Mouse (Mus musculus) neural tube, embryonic 13.5 days (tissue): ENCODE results near the gene Max. TPM values are rescaled to one million over a fixed set of nuclear protein-coding genes. Genes with fewer than 3 reads are reported as not detected.

Experiments
- ATAC-seq: fragments of 200-750 bp; cut with Nextera tagmentation; 2 replicates; pipeline ENCODE4 v1.8.0; 2017; ENCODE audit warnings: low read depth, mild to moderate bottlenecking, moderate TSS enrichment, moderate library complexity
- H3K27ac ChIP-seq: fragments of 300-500 bp; sonication (generic); replicated peaks from 2 replicates; pipeline ENCODE4 v1.5.1; 2015; ENCODE audit warnings: moderate library complexity, mild to moderate bottlenecking, inconsistent platforms
- H3K27me3 ChIP-seq: fragments of 300-500 bp; sonication (generic); 2 replicates; pipeline ENCODE4 v1.6.1; 2015; ENCODE audit warnings: mild to moderate bottlenecking, inconsistent platforms
- H3K36me3 ChIP-seq: fragments of 300-500 bp; sonication (generic); 2 replicates; pipeline ENCODE4 v1.6.1; 2015; ENCODE audit warnings: mild to moderate bottlenecking, inconsistent platforms
- H3K4me1 ChIP-seq: fragments of 300-500 bp; sonication (generic); replicated peaks from 2 replicates; pipeline ENCODE4 v1.6.1; 2015; ENCODE audit warnings: inconsistent platforms
- H3K4me2 ChIP-seq: fragments of 300-500 bp; sonication (generic); 2 replicates; pipeline ENCODE4 v1.6.1; 2015; ENCODE audit warnings: inconsistent platforms, mild to moderate bottlenecking, moderate library complexity
- H3K4me3 ChIP-seq: fragments of 300-500 bp; sonication (generic); 2 replicates; pipeline ENCODE4 v1.5.1; 2015; ENCODE audit warnings: mild to moderate bottlenecking, inconsistent platforms
- H3K9ac ChIP-seq: fragments of 300-500 bp; sonication (generic); 2 replicates; pipeline ENCODE4 v1.6.1; 2015; ENCODE audit warnings: moderate library complexity, mild to moderate bottlenecking, inconsistent platforms
- H3K9me3 ChIP-seq: fragments of 300-500 bp; sonication (generic); 2 replicates; pipeline ENCODE4 v1.6.1; 2016; ENCODE audit warnings: inconsistent platforms
- WGBS: fragments of 180-500 bp; shearing (Covaris S2); methylation state at CpG from one replicate; pipeline ENCODE4 v1.1.7; 2015; 5-methylcytosine and 5-hydroxymethylcytosine counted together
- polyA plus RNA-seq: library from polyadenylated mRNA; unstranded; fragments of >200 nt; fragmentation: Nextera tagmentation; extraction: Ambion mirVana; gene quantifications from 2 replicates; pipeline ENCODE4 v1.2.1, GENCODE M21; 2015

Gene Max
- polyA plus RNA-seq, 1 experiment from 2014 or later: 17.8 TPM

- 39% methylated on average over 16 of the region's 16 CpGs for WGBS
These were observed 20.9 kb upstream of the Max start for GRCm38 (mm10) chr12:76982818-76983471.

GRCm38 (mm10) chr12:76979530-76979929, 17.5 kb upstream of the Max start:
- ATAC-seq: no peak
- Histone ChIP-seq H3K27me3 (no peaks in the 10 kb centered on the region), H3K9me3 (no peaks in the 10 kb centered on the region), H3K4me2 (no peak overlapping the region), H3K36me3 (no peaks in the 10 kb centered on the region), H3K4me3 (no peak overlapping the region), H3K4me1 (peaks cover 12% of the 10 kb centered on the region), H3K9ac (no peak overlapping the region), H3K27ac (no peak overlapping the region)
- 62% methylated on average over 3 of the region's 3 CpGs for WGBS

More at GRCm38 (mm10) chr12:76982818-76983471, 20.9 kb upstream of the Max start:
- H3K27me3 ChIP-seq: no peaks in the 10 kb centered on the region
- no peak overlapping the region for H3K4me3 ChIP-seq
- H3K27ac ChIP-seq: no peak overlapping the region; the same call in 1 of the 2 replicates
- H3K4me2 ChIP-seq: peak overlapping the region; percentile 5; the same call in 1 of the 2 replicates
- no peaks in the 10 kb centered on the region for H3K36me3 ChIP-seq
- H3K4me1 ChIP-seq: peaks cover 12% of the 10 kb centered on the region
- peak; percentile 36; the same call in 1 of the 2 replicates for ATAC-seq
- no peak overlapping the region for H3K9ac ChIP-seq
- no peaks in the 10 kb centered on the region for H3K9me3 ChIP-seq

- Histone ChIP-seq H3K9me3 (no peaks in the 10 kb centered on the region), H3K36me3 (no peaks in the 10 kb centered on the region), H3K9ac (no peak overlapping the region), H3K4me1 (no peaks in the 10 kb centered on the region), H3K27me3 (no peaks in the 10 kb centered on the region), H3K27ac (no peak overlapping the region), H3K4me2 (no peak overlapping the region), H3K4me3 (no peak overlapping the region)
- 85% methylated on average over 10 of the region's 10 CpGs for WGBS
- no peak for ATAC-seq
These were observed 10.7 kb upstream of the Max start for GRCm38 (mm10) chr12:76972669-76973068.

GRCm38 (mm10) chr12:76972241-76972640, 10.2 kb upstream of the Max start:
- H3K36me3 ChIP-seq: no peaks in the 10 kb centered on the region
- 95% methylated on average over 11 of the region's 11 CpGs for WGBS
- H3K4me1 ChIP-seq: no peaks in the 10 kb centered on the region
- no peak for ATAC-seq
- no peak overlapping the region for H3K27ac ChIP-seq
- H3K4me3 ChIP-seq: no peak overlapping the region
- H3K9me3 ChIP-seq: no peaks in the 10 kb centered on the region
- H3K27me3 ChIP-seq: no peaks in the 10 kb centered on the region
- no peak overlapping the region for H3K4me2 ChIP-seq
- no peak overlapping the region for H3K9ac ChIP-seq

GRCm38 (mm10) chr12:76971642-76972221, 9.7 kb upstream of the Max start:
- Histone ChIP-seq H3K4me2 (no peak overlapping the region), H3K4me3 (no peak overlapping the region), H3K9me3 (no peaks in the 10 kb centered on the region), H3K27ac (no peak overlapping the region), H3K9ac (no peak overlapping the region), H3K27me3 (no peaks in the 10 kb centered on the region), H3K36me3 (no peaks in the 10 kb centered on the region), H3K4me1 (no peaks in the 10 kb centered on the region)
- 90% methylated on average over 7 of the region's 7 CpGs for WGBS
- ATAC-seq: no peak

GRCm38 (mm10) chr12:76965876-76966275, 3.9 kb upstream of the Max start:
- Histone ChIP-seq H3K27me3 (no peaks in the 10 kb centered on the region), H3K9ac (no peak overlapping the region), H3K4me2 (no peak overlapping the region), H3K9me3 (no peaks in the 10 kb centered on the region), H3K27ac (no peak overlapping the region), H3K36me3 (no peaks in the 10 kb centered on the region), H3K4me3 (no peak overlapping the region), H3K4me1 (peaks cover 15% of the 10 kb centered on the region)
- ATAC-seq: no peak
- WGBS: 0% methylated on average over 3 of the region's 4 CpGs

- no peak for ATAC-seq
- Histone ChIP-seq H3K36me3 (0 out of 2 replicates have a peak, but pooled peaks cover 2% of the 10 kb centered on the region), H3K4me1 (peaks cover 23% of the 10 kb centered on the region), H3K27ac (no peak overlapping the region), H3K4me2 (no peak overlapping the region), H3K9me3 (no peaks in the 10 kb centered on the region), H3K4me3 (no peak overlapping the region), H3K9ac (no peak overlapping the region), H3K27me3 (no peaks in the 10 kb centered on the region)
- WGBS: 17% methylated on average over 5 of the region's 5 CpGs
These were observed 3.1 kb upstream of the Max start for GRCm38 (mm10) chr12:76965089-76965488.

- Histone ChIP-seq H3K4me1 (peaks cover 32% of the 10 kb centered on the region), H3K27ac (peak overlapping the region; percentile 79), H3K9ac (peak overlapping the region; percentile 93), H3K36me3 (peaks cover 27% of the 10 kb centered on the region), H3K9me3 (no peaks in the 10 kb centered on the region), H3K4me3 (peak overlapping the region; percentile 97), H3K4me2 (peak overlapping the region; percentile 91), H3K27me3 (no peaks in the 10 kb centered on the region)
- ATAC-seq: peak; percentile 41
- 9% methylated on average over 30 of the region's 45 CpGs for WGBS
These were observed 709 bp downstream of the Max start for GRCm38 (mm10) chr12:76961052-76961931.

- no peak overlapping the region for H3K27ac ChIP-seq
- no peak overlapping the region for H3K4me2 ChIP-seq
- peaks cover 54% of the 10 kb centered on the region for H3K36me3 ChIP-seq
- WGBS: 93% methylated on average over 5 of the region's 5 CpGs
- H3K9ac ChIP-seq: no peak overlapping the region
- ATAC-seq: no peak
- no peak overlapping the region for H3K4me3 ChIP-seq
- peaks cover 40% of the 10 kb centered on the region for H3K4me1 ChIP-seq
- no peaks in the 10 kb centered on the region for H3K9me3 ChIP-seq
- H3K27me3 ChIP-seq: no peaks in the 10 kb centered on the region
These were observed 4.3 kb downstream of the Max start for GRCm38 (mm10) chr12:76957688-76958087.

- H3K36me3 ChIP-seq: peaks cover 78% of the 10 kb centered on the region
- peak; percentile 86 for ATAC-seq
These were observed 7.1 kb downstream of the Max start for GRCm38 (mm10) chr12:76954698-76955423.

GRCm38 (mm10) chr12:76953750-76954363, 8.1 kb downstream of the Max start:
- H3K27me3 ChIP-seq: no peaks in the 10 kb centered on the region
- peaks cover 83% of the 10 kb centered on the region for H3K36me3 ChIP-seq
- no peak overlapping the region for H3K4me3 ChIP-seq
- no peak overlapping the region for H3K27ac ChIP-seq
- no peak overlapping the region for H3K4me2 ChIP-seq
- H3K4me1 ChIP-seq: peaks cover 19% of the 10 kb centered on the region
- WGBS: 87% methylated on average over 2 of the region's 2 CpGs
- no peak for ATAC-seq
- H3K9me3 ChIP-seq: no peaks in the 10 kb centered on the region
- no peak overlapping the region for H3K9ac ChIP-seq

More at GRCm38 (mm10) chr12:76954698-76955423, 7.1 kb downstream of the Max start:
- H3K4me1 ChIP-seq: peaks cover 25% of the 10 kb centered on the region
- no peaks in the 10 kb centered on the region for H3K9me3 ChIP-seq
- no peaks in the 10 kb centered on the region for H3K27me3 ChIP-seq
- no peak overlapping the region for H3K4me2 ChIP-seq
- WGBS: 65% methylated on average over 10 of the region's 10 CpGs
- H3K27ac ChIP-seq: peak overlapping the region; percentile 20; the same call in 1 of the 2 replicates
- H3K9ac ChIP-seq: no peak overlapping the region
- no peak overlapping the region for H3K4me3 ChIP-seq
